Mouse (Mus musculus): ENCODE results near the gene Hnrnpdl.

Gene Hnrnpdl

DNA sequence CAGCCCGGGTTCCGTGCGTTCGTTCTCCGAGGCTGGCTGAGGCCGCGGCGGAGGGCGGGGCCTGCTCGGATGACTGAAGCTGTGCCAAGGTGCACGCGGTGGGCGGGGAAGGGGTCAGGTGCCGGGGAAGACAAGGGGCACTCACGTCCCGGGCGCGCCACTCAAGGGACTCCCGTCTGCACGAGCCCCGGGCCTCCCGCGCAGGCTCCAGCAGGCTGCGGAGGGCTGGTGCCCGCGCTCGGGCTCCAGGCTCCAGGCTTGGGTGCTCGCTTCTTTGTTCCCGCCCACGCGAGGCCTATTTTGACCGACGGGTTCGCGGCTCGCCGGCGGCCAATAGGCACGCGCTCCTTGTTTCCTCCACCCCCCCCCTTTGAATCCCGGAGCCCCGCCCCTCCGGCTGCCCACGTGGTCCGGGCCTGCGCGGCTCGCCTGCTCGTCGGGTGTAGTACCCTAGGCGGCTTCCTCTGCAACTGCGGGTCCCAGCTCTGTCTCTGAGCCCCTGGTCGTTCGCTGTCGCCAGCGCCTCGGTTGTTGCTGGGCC lies at the start of gene Hnrnpdl, which contains the start of gene Enoph1:
Gene Hnrnpdl (minus strand): TSS at position 63 of the 541 bp plus-strand sequence.
Gene Enoph1 (plus strand): TSS at position 384 of the 541 bp plus-strand sequence.
- DNase-seq (ENCODE audit: low spot score) = peak; percentile 92

DNA sequence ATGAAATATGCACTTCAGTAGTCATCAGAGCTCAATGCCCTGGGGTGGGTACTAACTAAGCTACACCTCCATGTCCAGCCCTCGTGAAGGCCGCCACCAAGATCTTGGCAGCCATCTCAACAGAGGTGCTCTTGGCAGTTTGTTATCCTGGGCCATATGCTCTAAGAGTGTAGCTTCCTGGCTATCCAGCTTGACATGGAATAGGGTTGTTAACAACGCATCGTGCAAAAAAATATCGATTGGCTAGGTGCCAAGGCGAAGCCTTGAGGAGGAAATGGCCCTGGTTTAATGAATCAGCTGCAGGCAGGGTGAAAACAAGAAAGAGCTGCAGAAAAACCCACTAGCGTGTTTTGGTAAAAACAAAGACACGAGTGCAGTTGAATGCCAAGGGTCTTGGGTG lies 45.6 kb upstream of the Hnrnpdl start:
- DNase-seq (ENCODE audit: low spot score) = no peak

DNA sequence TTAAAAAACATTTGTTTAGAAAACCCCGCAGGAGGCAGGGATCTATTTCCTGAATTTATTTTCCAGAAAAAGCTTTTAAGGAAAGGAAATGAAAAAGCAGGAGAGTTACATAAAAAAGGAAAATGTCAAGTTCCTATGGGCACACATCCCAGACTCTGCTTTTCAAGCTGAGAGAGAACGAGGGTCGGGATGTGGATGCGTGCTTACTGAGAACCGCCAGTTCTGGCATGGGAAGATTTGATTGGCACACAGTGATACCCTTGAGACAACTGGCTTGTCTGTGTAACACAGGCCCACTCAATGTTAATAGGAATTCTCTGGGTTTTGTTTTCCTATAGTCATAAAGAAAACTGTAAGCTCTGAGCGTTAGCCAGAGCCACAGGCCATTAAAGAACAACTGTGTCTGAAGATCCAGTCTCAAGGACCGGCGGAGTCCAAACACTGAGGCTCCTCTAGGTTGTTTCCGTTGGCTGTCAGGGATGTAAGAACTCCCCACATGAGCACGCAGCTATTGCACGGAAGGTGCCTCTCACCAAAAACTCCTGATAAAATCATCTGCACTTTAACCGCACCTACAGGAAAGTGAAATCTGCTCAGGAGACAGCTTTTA lies 44.6 kb upstream of the Hnrnpdl start:
- no peak for DNase-seq (ENCODE audit: low spot score)

DNA sequence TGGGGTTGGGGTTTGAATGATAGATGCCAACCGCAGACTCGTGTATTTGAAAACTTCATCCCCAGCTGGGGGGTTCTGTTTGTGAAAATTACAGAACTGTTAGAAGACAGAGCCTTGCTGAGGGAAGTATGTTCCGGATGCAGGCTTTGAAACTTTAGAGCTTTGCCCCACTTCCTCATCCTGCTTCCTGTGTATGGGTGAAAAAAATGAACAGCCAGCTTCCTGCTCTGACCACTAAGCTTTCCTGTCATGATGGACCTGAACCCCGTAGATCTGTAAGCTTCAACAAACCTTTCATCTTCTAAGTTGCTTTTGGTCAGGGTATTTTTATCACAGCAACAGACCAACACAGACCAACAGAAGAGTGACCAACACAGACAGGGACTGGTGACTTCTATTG lies 42.5 kb upstream of the Hnrnpdl start:
- peak; percentile 6 for DNase-seq (ENCODE audit: low spot score)

GRCm38 (mm10) chr5:100079931-100080275 lies 40.4 kb upstream of the Hnrnpdl start:
- no peak for DNase-seq (ENCODE audit: low spot score)

GRCm38 (mm10) chr5:100079040-100079930 lies 39.8 kb upstream of the Hnrnpdl start:
- DNase-seq (ENCODE audit: low spot score) = no peak

GRCm38 (mm10) chr5:100074571-100074970 lies 35.1 kb upstream of the Hnrnpdl start:
- no peak for DNase-seq (ENCODE audit: low spot score)

DNA sequence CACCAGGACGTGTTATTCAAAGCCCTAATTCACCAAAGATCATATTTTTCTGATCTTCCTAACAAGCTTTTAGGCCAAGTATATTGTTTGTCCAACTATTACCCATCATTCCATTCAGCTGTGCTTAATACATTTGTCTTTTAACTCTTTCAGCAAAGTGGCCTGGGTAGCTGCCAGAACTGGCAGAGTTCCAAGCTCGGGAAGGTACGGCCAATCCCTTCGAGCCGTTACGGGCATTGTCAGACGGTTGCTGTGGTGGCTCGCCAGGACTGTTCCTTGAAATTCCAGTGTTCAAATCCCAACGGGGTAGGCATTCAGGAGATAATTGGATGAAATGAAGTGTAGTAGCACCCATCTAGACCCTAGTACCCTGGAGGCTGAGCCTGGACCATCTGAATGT lies 33.1 kb upstream of the Hnrnpdl start:
- DNase-seq (ENCODE audit: low spot score) = no peak

- DNase-seq (ENCODE audit: low spot score) = no peak
These were observed 32.1 kb upstream of the Hnrnpdl start for GRCm38 (mm10) chr5:100071541-100071940.

- peak; percentile 74 for DNase-seq (ENCODE audit: low spot score)
These were observed 30.8 kb upstream of the Hnrnpdl start for GRCm38 (mm10) chr5:100070255-100070654.

GRCm38 (mm10) chr5:100069526-100069925 lies 30.1 kb upstream of the Hnrnpdl start:
- no peak for DNase-seq (ENCODE audit: low spot score)

DNA sequence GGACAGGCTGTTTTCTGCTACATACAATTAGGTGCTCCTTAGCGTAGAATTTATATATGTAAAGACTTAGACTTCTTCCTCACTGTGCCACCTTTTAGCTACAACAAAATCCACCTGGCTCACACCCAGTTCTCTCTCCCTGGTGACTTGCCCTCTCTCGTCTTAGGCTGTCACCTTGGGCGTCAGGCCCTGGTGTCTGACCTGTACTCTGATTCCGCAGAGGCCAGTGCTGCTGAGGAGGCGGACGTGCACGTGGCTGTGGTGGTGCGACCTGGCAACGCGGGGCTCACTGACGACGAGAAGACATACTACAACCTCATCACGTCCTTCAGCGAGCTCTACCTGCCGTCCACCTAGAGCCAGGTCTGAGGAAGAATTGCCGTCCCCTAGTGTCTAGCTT lies 28.1 kb upstream of the Hnrnpdl start:
- DNase-seq (ENCODE audit: low spot score) = no peak

GRCm38 (mm10) chr5:100060876-100061275 lies 21.4 kb upstream of the Hnrnpdl start:
- no peak for DNase-seq (ENCODE audit: low spot score)

- no peak for DNase-seq (ENCODE audit: low spot score)
These were observed 19.9 kb upstream of the Hnrnpdl start for GRCm38 (mm10) chr5:100059326-100059725.

GRCm38 (mm10) chr5:100058729-100059128 lies 19.3 kb upstream of the Hnrnpdl start:
- DNase-seq (ENCODE audit: low spot score) = no peak

GRCm38 (mm10) chr5:100057461-100058209 lies 18.2 kb upstream of the Hnrnpdl start:
- no peak for DNase-seq (ENCODE audit: low spot score)

- DNase-seq (ENCODE audit: low spot score) = no peak
These were observed 16.5 kb upstream of the Hnrnpdl start for GRCm38 (mm10) chr5:100055866-100056369.

- no peak for DNase-seq (ENCODE audit: low spot score)
These were observed 15.5 kb upstream of the Hnrnpdl start for GRCm38 (mm10) chr5:100054807-100055547.

- DNase-seq (ENCODE audit: low spot score) = no peak
These were observed 13.3 kb upstream of the Hnrnpdl start for GRCm38 (mm10) chr5:100052728-100053127.

DNA sequence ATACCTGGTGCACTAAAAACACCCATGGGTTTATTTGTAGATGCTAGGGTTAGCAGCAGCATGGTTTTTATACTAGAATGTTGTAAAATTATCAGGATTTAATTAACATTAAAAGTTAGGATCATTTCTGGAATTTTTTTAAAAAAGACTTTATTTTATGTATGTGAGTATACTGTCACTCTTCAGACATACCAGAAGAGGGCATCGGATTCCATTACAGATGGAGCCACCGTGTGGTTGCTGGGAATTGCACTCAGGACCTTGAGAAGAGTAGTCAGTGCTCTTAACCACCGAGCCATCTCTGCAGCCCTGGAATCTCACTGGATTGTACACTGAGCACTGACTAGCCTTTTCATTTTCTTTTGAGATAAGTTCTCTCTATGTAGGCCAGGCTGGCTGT lies 10.4 kb upstream of the Hnrnpdl start:
- no peak for DNase-seq (ENCODE audit: low spot score)

DNA sequence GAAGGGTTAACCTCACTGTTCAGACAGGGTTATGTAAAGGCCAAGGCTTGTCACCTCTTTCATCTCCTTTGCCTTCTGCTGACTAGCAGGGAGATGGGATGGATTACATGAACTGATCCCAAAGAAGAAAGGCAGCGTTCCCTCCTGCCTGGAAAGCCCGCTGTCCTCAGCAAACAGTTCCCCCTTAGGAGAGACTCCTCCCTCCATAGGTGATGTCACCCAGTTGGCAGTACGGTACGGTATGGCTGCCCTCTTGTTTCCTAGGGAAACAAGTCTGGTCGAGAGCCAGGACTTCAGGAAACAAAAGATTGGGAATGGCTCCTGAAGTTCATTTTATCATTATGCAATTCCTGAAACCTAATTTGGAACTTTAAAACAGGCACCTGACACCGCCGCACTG lies 8.4 kb upstream of the Hnrnpdl start:
- DNase-seq (ENCODE audit: low spot score) = no peak
